Mouse (Mus musculus) spleen, postnatal 36 days (tissue): ENCODE measurements around the gene Mfap3.
A peak's percentile ranks its signal among the peaks of the same experiment; 100 is the strongest.
"Not testable (repeated sequence)": the region's sequence is repeated elsewhere in the genome, so short reads cannot be mapped to it uniquely, and the experiment has no call there.

Experiments
- DNase-seq, 2 experiments: peaks; one replicate each; pipeline ENCODE4 v3.0.0; 2022; ENCODE audit warnings: low spot score in 2 of 2, mixed read lengths in 1 of 2

Mfap3 gene

DNA sequence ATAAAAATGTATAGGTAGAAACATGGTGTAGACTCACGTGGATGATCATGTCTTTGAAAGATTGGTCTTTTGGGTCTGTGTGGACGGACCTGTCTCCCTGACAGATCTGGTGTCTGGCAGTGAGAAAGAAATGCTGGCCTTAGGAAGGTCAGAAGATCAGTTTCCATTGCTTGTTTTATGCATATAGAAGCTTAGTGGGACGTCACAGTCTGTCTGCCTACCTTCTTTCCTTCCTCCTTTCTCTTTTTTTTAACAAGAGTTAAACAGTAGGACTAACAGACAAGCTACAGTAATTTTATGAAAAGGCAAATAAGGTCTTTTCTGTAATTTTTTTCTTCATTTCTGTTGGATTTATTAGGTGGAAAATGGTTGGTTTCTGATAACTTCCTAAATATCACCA, 10.6 kb downstream of the Mfap3 start:
- DNase-seq = no peak

DNA sequence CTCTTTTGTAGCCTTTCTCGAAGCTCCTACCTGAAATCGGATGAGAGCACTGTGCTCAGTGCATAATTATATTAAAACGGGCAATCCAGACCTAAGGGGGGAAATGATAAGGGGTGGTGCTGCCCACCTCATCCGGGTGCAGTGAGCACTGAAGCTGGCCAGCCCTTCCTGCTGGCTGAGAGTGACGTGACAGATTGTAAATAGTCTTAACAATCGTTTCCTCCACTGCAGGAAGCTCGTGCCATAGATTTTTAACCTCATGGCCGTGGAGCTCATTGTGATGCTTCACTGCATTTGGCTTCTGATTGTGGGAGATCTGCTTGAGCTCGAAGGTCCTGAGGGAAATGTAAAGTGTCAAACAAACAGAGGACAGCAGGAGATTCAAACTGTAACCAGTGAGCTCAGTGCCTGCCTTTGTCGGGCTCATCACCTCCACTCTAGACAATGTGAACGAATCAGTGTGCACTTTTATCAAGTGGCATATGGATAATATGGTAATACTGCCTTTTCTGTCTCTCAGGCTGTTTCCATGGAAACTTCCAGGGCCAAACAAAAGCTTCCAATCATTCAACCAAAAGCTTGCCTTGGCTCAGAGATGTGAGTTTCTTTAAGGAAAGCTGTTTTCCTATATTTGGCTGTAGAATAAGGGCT, 13.0 kb downstream of the Mfap3 start:
- no peak for DNase-seq

DNA sequence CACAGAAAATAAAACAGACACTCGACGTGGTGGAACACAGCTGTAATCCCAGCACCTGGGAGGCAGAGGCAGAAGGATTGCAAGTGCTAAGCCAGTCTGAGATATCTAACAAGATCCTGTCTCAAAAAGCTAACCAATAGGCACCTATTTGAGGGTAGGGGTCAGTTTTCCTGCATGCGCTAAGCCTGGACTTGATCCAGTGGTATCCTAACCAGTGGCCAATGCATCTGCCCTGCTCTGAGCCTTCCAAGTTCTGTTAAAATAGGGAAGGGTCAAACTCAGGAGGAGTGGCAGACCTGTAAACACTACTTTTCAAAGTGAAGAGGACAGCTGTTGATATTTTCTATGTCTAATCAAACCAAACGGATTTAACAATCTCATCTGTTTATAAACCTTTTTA, 13.8 kb downstream of the Mfap3 start:
- no peak for DNase-seq

- DNase-seq = no peak
These were observed 17.4 kb downstream of the Mfap3 start for GRCm38 (mm10) chr11:57535912-57536311.

GRCm38 (mm10) chr11:57539841-57540418, 21.5 kb downstream of the Mfap3 start:
- DNase-seq = no peak

DNA sequence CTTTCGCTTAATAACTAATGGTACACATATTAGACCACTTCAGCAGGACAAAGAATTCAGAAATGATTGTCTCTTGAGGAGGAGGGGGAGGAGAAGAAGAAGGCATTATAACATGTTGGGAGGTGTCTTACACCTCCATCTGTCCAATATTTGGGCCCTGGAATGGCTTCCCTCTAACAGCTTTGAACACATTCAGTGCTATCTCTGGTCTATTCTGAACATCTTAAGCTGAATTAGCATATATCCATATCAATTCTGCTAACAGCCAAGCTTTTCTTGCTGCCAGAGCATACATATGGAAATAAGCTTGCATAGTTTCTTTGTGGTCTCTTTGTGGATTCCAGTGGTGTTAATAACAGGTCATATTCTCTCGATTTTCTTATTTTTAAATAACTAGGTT, 22.2 kb downstream of the Mfap3 start:
- DNase-seq = no peak

DNA sequence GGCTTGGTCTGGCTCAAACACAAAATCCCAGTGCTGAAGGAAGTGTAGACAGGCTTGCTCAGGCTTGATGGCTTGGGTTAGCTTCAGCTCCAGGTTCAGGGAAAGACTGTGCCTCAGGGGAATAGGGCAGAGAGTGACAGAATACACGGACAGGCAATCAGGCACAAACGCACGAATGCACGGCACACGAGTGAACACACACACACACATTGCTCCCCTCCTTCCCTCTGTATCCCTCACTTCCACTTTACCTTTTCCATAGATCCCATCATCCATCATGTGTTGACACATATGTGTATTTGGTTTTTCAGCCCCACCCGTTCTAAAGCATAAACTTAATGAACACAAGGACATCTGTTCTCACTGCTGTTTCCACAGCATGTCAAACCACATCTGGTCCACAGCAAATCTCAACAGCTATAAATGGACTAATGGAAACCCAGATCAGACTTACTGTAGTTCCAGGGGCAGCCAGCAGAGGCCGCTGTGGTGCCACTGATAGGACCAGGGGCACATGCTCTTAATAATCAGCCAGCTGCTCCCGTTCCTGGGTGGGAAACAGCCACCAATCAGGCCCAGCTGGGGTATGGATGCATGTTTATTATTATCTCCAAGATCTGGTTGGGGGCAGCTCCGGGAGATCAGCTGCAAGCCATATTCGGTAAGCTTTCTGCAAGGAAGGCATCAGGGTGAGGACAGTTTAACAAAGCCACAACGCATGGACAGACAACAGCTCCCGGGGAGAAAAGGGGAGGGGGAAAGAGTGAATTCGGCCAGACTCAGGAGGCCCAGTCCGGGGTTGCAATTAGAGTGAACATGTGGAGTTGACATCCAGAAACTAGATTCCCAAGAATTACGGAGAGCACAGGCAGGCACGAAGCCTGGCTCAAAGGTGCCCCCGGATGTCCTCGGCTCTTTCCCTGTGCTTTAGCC, 30.4 kb downstream of the Mfap3 start:
- DNase-seq = peak; percentile 45 to 57

DNA sequence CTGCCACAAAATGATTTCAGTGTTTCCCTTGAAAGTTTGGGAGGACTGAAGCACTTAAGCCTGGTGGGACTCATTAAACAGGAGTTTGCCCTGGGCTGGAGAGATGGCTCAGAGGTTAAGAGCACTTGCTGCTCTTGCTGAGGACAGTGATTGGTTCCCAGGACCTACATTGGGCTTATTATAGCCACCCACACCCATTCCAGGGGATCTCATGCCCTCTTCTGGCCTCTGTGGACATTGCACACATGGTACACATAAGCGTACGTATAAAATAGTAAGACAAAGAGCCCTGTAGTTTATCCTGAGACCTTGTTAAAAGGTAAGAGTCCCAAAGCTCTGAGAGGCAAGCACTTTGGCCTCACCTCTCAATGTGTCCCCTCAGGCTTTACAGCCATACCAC, 31.8 kb downstream of the Mfap3 start:
- no peak for DNase-seq

- no peak for DNase-seq
These were observed 32.6 kb downstream of the Mfap3 start for GRCm38 (mm10) chr11:57551016-57551415.

DNA sequence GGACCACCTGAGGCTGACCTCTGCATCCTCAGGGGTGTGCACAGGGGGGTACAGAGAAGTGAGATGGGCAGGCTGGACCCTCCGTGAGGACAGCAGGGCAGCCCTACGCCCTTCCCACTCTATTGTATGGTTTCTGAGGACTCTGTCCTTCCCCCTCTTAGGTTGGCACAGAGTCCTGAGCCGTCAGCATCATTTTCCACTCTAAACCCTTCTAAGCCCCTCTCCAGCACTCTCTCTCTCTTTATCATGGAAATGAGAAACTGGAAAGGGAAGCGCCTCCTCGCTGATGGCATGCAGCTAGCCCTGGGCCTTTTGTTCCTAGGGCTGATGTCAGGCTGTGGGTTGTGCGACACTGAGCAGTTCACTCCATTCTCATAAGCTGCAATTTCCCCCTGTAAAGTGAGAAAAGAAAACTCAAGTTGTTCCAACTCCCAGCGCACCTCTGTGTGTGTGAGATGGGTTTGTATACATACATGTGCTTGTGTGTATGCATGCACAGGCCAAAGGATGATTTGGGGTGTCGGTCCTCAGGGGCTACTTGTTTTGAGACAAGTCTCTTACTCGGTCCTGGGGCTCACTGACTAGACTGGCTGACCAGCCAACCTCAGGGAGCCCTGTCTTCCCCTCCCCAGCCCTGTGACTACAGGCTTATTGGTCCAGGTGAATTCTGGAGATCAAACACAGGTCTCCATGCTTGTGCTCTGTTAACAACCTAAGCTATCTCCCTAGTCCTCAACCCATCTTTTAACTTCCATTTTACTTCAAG, 34.7 kb downstream of the Mfap3 start:
- DNase-seq = no peak

DNA sequence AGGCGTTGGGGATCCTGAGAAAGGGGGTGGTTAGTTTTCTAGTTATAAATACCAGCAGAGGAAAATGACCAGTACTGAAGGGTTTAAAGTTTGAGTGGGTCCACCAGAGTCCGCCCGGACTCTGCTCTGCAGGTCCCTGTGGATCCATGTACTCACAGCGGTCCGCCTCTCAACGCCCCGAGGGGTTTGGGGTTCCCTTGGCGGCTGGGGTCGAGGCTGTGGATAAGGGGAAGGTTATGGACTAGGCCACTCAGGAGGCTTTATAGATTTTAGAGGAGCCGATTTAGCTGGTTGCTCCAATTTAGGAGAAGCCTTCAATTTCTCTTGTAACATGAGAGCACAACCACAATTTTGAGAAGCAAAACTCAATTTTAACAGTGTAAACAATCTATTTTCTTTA, 39.5 kb downstream of the Mfap3 start:
- not testable (repeated sequence) for DNase-seq

DNA sequence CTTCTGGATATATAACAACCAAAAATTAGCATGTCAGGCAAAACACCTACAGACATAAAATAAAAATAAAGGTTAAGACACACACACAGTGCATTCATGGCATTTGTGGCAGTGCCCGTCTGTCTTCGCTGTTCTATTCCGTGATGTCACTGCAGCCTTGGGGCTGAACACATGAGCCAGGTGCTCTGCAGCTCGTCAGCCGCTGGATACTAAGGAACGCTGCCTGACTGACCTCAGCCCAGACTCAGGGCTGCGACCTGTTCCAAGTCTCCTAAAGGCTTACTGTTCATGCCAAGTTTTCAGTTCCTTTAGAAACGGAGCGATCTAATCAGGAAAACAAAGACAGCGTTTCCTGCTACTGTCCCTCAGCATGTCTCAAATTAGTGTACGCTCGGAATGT, 46.1 kb downstream of the Mfap3 start:
- no peak for DNase-seq

GRCm38 (mm10) chr11:57566091-57567035, 47.9 kb downstream of the Mfap3 start:
- DNase-seq = no peak

- DNase-seq = no peak
These were observed 50.6 kb downstream of the Mfap3 start for GRCm38 (mm10) chr11:57568950-57569490.

DNA sequence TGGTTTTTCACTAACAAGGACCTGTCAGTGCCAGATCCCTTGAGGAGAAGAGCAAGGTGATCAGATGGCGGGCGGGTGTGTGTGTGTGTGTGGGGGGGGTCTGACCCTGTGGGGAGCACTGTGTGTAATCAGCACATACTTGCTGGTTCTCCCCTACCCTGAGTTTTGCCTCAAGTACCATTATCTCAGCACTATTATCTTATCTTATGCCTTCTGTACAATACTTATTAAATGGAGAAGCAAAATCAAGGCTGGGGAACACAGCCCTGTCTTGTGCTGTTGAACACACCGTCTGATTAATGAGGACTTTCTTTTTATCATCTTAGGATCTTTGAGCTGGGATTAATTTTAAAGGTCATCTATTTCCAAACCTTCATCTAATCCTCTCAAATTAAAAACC, 52.6 kb downstream of the Mfap3 start:
- DNase-seq = no peak

- no peak for DNase-seq
These were observed 55.3 kb downstream of the Mfap3 start for GRCm38 (mm10) chr11:57573686-57574274.

DNA sequence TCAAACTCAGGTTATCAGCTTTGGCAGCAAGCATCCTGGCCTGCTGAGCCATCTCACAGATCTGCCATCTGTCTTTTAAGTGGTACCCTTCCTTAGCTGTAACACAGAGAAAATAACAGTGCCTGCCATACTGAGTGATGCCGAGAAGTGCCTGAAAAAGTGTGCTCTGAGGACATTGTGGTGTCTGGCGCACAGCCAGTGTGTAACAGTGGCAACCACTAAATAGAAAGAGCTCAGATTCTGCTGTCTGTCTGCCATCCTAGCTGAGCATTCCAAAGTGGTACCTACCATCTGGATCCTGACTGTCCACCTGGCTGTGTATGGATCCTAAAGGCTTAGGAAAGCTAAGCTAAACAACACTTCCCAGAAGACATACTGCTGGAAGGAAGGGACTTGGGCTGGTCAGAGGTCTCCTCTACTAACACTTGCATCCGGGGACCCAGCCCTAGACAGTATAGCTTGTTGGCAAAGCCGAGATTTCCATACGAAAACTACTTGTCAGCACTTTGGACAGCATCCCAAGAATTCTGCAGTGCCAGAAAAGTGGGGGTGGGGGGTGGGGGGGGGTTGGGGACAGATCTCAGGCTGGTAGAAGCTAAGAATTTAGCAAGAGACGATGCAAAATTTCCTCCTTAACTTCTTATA, 58.5 kb downstream of the Mfap3 start:
- no peak for DNase-seq

- no peak for DNase-seq
These were observed 64.6 kb downstream of the Mfap3 start for GRCm38 (mm10) chr11:57582818-57583635.
